Mouse (Mus musculus): ENCODE measurements around the gene Radil.

The Radil gene

DNA sequence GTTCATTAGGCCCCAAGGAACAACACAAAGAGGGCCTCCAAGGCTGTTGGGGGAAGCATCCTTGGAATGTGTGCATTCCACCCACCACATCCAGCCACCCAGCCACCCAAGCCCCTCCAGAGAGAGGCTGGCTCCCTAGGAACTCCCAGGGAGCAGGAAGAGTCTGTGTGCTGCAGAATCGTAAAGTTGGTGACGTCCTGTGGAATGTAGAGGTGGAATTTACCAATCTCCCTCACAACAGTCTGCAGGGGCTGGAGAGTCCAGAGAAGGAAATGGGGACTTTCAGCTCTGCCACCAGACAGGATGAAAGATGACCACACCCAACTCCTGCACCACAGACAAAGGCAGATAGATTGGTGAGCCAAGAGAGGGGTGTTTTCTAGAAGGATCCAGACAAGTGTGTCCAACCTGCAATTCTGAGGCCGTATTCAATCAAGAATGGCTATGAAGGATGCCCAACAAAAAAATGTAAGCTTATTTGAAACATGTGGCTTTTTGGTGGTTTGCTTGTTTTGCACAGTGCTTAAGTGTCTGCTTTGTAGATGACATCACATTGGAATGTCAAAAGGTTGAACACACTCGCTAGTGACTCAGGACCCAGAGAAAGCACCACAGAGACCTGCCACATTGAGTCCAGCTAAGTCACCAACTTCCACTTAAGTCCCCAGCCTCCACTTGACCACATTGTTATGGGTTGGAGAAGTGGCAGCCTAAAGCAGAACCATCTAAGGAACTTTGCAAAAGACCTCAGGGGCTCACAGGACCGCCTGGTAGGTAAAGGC is 5.7 kb downstream of the Radil start:
- no peak for DNase-seq (ENCODE audit: low read depth, low spot score)

DNA sequence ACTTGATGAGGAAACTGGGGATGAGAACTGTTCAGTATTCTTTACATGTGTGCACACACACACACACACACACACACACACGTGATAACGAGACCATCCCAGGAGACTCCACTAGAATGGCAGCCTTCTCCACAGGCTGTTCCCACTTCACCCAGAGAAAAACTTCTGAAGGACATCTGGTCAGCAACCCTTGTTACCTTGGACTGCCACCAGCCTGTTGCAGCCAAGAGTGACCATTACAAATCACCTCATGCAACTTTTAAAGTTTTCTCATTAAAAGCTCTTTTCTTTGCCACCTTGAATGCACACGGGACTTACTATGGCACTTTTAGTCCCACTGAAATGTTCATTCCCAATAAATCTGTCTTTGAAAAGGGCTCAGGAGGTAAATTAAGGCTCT is 13.6 kb downstream of the Radil start:
- DNase-seq (ENCODE audit: low read depth, low spot score): no peak

DNA sequence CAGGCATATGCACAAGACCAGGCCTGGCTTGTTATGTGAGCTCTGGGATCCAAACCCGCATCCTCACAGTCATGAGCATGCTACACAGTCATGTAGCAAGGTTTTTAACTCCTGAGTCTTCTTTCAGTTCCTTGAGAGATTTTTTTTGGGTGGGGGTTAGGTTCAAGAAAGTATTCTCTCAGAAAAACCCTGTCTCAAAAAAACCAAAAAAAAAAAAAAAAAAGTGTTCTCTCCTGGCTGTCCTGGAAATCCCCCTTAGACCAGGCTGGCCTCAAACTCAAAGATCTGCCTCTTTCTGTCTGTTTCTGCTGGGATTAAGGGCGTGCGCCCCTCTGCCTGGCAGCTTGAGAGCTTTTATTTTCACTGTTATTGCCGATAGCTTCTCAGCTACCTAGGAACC is 15.5 kb downstream of the Radil start:
- DNase-seq (ENCODE audit: low read depth, low spot score): no peak

DNA sequence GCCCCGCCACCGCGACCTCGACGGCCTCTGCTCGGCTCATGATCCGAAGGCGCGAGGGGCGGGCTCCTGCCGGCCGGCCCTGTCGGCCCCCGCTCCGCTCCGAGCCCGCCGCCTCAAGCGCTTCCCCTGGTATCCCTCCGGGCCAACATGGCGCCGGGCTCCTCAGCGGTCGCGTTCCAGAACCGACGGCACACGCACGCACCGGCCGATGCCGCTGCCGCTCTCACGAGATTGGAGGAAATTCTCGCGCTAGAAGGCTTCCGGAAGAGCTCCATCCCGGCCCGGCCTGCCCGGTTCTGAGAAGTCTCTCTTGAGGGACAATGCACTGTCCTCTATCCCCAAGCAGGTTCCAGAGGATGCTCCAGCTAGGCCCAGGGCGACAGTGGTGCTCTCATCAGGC is 21.0 kb downstream of the Radil start, which contains the start of gene Papolb:
Gene Papolb (minus strand): TSS at position 162 of the 400 bp plus-strand sequence.
- no peak for DNase-seq (ENCODE audit: low read depth, low spot score)

DNA sequence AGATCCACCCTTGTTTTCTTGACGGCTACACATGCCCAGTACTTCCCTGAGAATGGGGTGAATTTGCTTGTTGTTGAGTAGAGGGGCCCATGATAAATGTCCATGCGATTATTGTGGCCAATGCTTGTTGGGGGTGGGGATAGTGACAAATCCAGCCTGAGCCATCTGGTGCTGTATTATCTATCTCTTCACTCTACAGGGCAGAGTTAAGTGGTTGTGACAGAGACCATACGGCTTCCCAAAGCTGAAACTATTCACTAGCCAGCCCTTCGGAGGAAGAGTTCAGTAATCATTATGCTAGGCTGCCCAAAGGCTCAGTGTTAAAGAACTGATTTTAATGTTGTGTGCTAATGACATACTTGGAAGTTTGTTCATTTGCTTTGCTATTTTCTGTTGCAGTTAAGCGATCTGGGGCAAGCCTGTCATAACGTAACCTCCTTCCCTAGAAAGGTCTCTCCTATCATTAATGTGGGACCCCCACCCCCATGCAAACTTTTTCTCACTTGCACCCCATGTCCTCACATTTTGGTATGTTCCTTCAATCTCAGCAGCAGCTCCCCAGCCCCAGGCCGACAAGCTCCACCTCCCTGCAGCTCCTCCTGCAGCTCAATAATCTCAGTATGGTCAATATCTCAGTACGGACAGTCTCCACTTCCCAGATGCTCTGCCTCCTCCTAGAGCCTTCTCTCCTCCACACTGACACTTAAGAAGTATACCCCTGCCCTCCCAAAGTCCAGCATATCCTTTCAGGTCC is 26.0 kb downstream of the Radil start:
- no peak for DNase-seq (ENCODE audit: low read depth, low spot score)

DNA sequence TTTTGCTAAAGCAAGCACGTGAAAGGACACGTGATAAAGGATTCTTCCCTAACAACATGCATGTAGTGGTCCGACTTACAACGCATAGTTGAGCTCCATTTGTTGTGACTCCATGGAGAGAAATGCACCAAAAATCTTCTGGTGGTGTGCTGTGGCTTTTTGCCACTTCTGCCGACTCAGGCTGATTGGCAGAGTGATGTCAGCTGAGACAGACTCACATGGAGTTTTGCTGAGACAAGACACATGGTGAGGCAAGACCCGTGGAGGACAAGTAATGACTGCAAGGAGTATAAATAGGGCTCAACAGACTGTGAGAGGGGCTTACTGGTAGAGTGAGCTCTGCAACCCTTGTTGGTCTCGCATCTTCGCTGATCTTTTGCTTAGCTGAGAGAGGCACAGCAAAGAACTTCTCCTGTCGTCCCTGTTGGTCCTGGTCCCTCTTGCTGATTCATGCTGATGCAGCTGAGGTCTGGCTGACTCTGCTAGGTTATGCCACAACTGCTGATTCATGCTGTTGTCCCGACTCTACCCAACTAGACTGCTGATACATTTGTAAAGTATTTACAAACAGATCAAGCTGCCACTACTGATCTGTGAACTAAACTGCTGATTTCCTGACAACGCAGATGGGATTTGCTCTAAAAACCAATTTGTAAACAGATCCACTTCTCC is 29.6 kb downstream of the Radil start:
- peak; percentile 58 for DNase-seq (ENCODE audit: low read depth, low spot score)

DNA sequence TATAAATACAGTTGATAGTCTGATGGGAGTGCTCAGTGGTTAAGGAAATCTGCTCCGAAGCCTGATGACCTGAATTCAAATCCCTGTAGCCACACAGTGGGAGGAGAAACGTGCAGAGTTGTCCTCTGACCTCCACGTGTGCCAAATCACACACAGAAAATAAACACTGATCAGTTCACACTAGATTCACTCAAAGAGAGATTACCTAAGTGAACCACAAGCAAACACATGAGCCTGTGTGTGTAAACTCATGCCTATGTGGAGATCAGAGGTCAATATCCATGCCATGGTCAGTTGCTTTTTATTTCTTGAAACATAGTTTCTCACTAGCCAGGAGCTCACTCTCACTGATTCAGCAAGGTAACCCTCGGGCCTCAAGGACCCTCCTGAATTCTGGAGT is 30.5 kb downstream of the Radil start:
- DNase-seq (ENCODE audit: low read depth, low spot score): no peak

DNA sequence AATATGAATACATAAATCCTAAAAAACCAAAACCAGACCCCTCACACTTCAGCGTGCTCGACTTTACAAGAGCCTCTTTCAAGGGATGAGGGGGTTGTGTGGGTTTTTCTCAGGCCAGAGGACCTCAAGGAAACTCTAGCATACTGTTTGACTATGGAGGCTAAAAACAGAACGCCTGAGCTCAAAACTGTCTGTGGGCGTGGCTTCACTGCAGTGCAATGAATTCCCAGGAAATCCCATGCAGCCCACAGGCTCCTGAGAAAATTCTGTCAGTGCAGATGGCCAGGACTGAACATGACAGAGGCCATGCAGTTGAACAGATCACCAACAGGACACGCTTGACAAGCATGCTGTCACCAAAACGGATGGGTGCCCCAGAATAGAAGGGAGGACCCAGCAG is 31.9 kb downstream of the Radil start:
- no peak for DNase-seq (ENCODE audit: low read depth, low spot score)

DNA sequence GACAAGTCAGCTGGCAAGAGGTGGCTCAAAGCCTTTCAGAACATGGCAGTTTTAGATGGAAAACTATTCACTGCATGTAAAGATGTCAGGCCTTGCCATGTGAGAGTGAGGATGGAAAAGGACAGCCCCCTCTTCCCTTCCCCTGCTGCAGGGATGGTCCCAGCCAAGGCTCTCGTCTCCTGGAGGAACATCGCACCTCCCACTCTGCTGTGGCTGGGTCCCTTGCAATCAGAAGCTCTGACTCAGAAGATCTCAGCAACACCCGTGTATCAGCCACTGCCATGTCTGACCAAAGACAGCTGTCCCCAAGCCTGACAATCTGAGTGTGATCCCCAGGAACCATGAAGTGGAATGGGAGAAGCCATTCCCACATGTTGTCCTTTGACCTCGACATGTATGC is 38.8 kb downstream of the Radil start:
- no peak for DNase-seq (ENCODE audit: low read depth, low spot score)

DNA sequence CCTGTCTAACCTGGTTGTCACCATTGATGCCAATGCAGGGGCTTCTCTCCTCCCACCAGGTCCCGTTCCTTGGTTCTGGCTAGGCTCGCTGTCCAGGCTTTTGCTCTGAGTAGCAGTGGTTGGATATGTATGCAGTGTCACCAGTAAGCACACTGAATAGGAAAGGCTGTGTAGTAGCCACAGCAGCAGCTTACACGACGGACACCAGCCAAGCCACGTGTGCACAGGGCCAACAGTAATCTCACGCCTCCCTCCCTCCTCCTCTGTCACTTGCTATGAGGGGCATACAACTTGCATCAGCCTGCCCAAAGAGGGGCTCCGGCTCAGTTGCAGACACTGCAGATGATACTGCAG is 40.9 kb downstream of the Radil start:
- DNase-seq (ENCODE audit: low read depth, low spot score): no peak

DNA sequence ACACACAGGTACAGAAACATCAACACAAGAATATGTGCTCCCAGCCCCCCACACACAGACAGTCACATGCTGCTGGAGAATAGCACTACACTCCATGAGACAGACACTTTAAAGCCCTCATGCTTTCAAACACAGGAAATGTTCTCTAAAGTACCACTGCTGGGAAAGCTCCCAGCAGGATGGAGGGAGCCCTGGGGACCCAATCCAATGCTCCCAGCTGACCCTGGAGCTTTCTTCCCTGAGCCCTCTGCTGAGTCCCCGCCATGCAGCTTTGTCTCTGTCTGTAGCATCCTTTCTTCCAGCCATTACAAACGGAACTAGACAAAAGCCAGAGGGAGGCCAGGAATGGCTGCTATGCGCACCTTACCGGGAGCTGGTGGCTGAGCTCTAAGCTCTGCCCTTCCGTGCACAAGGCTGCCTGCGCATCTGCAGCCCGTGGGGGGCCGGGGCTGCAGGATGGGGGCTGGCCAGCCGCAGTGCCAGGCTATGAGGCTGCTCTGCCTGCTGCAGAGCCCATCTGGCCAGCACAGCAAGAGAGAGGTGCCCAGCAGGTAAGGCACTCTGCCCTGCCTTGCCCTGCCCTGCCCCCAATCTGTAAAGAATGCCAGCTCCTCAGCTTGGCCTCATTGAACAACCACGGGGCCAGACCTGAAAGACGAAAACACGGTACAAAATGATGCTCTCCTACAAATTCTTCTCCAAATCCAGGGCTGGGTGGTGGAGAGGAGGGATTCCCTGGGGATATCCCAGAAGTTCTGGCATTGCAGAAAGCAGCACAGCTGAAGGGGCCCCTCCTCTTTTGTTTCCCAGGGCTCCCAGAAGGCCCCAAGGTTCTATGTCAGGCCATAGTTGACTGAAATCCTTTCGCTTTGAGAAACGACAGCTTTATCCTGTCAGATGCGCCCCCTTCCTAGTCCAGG is 41.5 kb downstream of the Radil start:
- no peak for DNase-seq (ENCODE audit: low read depth, low spot score)

DNA sequence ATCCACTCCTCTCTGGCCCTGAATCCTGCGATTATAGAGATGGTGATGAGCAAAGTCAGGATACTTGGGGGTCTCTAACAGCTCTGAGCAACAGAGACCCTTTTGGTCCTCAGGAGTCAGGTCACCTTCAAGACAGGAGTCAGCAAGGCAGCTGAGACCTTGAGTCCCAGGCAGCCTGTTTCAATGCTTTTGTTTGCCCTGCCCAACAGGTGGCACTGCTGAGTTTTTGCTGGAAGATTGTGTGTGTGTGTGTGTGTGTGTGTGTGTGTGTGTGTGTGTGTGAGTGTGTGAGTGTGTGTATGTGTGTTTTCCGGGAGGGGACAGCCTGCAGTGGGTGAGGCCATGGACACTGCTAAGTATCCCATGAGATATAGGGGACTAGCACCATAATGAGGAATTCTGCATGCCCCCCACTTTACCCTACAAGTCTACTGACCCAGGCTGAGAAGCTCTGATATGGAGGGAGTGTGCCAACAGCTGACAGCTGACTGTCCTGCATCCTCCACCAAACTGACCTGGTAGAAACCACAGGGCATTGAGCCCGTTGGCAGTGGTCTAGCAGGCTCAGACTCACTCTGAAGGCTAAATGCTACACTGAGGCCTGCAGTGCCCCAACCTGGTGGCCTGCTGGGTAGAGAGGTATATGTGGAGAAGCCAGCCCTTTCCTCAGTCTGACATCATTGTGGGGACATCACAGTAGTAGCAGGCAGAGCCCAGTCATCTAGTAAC is 45.0 kb downstream of the Radil start:
- no peak for DNase-seq (ENCODE audit: low read depth, low spot score)

DNA sequence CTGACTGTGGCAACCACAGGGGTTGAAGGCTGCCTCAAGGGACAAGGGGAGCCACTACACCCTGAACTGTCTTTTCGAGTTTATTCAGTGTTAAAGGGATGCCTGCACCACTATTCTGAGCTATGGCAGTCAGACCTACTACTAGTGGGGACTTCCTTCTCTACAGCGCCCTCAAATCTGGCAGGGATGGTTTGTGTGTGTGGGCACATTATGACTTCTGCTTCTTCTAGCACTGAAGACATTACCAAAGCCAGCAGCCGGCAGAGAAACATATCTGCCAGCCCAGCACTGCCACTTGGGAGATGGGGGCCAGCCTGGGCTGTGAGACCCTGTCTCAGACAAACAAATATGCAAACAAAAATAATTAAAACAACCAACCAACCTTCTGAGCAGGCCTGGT is 46.7 kb downstream of the Radil start:
- DNase-seq (ENCODE audit: low read depth, low spot score): no peak

DNA sequence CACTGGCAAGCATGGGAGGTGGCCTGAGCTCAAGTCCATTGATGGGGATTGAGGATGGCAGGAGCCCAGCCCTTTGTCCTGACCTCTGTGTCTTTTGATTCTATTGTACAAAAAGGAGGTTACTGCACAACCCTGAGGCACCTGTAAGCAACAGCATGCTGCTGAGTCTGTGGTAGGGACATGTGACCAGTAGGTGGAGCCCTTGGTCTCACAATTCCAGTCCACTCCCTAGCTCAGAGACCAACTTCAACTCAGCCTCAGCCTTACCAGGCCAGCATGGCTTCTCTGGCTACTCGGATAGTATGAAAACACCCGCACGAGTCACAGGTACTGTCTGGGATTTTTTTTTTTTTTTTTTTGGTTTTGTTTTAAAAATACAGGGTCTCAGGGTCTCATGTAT is 48.5 kb downstream of the Radil start:
- DNase-seq (ENCODE audit: low read depth, low spot score): peak; percentile 36

DNA sequence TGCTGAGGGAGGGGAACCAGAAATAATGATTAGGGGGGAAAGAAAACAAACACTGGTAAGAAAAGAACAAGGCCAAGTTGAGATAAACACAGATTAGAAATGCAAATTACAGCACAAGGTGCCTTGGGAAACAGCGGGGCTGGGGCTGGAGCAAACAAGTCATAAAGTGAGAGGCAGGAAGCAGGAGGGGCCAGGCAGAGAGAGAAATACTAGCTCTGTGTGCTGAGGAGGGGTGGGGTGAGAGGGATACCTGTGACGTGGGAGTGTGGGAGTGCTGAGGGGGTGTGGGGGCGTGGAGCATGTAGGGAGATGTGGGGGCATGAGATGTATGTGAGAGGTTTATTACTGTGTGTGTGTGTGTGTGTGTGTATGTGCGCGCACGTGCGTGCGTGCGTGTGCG is 50.0 kb downstream of the Radil start:
- DNase-seq (ENCODE audit: low read depth, low spot score): no peak

DNA sequence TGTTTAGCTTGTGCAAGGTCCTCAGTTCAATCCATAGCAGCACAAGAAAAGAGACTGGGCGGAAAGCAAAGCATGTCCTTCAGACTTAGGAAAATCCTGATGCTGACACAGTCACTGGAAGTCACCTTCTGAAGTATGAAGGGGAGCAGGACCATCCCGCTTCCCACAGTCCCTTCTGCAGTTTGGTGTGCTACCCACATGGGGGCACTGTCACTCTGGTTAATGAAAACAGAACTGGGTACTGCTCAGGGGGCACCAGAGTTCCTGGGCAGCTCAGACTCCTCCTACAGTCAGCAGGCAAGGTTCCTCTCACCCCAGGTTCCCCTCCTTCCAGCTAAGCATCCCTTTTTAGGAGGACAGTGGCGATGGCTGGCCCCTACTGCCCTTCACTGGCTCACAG is 51.9 kb downstream of the Radil start:
- DNase-seq (ENCODE audit: low read depth, low spot score): no peak

DNA sequence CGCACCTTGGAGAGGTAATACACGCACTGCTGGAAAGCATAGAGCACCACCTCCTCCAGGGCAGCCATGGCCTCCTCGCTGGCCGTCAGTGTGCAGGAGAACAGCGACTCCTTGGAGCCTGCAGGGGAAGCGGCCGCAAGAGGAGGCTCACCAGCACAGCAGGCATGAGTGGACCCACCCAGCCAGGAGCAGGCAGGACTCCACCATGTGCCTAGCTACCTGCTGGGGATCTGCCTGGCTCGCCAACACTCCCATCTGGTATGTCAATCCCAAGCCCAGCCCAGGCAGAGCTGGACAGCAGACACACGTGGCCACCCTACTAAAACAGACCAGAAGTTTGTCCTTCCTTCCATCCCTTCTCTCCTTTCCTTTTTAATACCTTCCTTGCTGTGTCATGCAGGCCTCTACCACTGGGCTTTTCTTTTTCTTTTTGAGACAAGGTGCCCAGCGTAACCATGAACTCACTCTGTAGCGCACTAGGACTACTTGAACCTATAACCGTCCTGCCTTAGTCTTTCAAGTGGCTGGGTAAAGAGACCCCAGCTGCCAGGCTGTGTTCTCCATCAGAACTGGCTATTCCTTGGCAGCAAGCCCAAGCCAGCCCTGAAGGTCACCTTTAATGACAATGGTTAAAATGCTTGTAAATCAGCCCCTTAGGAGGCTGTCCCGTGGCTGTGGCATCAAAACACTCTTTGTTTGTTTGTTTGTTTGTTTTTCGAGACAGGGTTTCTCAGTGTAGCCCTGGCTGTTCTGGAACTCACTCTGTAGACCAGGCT is 55.4 kb downstream of the Radil start:
- no peak for DNase-seq (ENCODE audit: low read depth, low spot score)

DNA sequence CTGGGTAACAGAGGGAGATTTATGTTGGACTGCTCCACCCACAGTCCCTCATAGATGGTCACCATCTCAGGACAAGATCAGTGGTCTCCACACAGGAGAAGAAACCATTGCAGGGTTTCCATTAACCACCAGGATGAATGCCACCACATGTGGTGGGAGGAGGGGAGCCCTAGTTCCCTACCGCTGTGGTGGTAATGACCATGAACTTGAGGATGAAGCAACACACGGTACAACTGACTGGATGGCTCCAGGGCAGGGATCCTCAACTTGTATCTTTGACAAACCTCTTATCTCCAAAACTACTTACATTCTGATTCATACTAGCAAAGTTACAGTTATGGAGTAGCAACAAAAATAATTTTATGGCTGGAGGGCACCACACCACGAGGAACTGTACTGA is 57.6 kb downstream of the Radil start:
- no peak for DNase-seq (ENCODE audit: low read depth, low spot score)

DNA sequence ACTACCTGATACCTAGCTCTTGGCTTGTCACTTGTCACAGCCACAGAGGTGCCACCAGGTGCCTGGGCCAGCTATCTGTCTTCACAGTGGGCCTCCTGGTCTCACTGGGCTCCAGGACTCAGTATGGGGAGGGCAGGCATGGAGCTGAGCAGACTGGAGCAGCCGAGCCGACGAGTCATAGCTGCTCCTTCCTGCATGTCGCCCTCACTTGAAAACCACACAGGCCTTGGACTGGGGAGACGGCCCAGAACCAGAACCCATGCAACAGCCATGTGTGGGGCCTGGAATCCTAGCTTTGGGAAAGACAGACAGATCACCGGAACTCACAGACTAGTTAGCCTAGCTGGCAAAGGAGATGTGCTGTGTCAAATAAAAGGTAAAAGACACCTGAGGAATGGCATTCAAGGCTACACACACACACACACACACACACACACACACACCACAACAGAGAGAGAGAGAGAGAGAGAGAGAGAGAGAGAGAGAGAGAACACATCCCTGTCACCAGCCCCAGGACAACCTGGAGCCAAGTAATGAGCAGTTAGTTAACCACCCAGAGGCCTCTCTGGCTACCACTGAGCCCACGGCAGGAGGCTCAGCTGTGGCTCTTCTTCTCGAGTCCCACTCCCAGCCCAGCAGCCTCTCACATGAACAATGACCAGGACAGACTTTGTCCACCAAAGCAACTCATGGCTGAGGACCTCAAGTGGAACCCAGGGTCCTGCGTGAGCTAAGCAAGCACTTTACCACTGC is 60.8 kb downstream of the Radil start:
- DNase-seq (ENCODE audit: low read depth, low spot score): no peak

Measured in c-Kit-negative CD71-positive TER-119-positive erythroid progenitor cells, embryonic 14.5 days (primary cell).